Mouse (Mus musculus) heart, adult 2 months (tissue): Measurements from ENCODE around the gene Sema4a. TPM values are rescaled to one million over a fixed set of nuclear protein-coding genes. Genes with fewer than 3 reads are reported as not detected.
A peak's percentile ranks its signal among the peaks of the same experiment; 100 is the strongest.

ENCODE experiments used
- DNase-seq, 2 experiments: peaks; one replicate each; pipeline ENCODE4 v3.0.0; 2021
- H3K27ac ChIP-seq: fragments of 200-600 bp; 2 replicates; pipeline ENCODE4 v1.8.1; 2022
- H3K27me3 ChIP-seq: fragments of 200-500 bp; 2 replicates; pipeline ENCODE4 v1.6.1; 2012; ENCODE audit warnings: mild to moderate bottlenecking, low read length, inconsistent platforms, mixed read lengths; ENCODE audit not compliant: control insufficient read depth, insufficient read depth
- H3K36me3 ChIP-seq: fragments of 200-500 bp; 2 replicates; pipeline ENCODE4 v1.6.1; 2012; ENCODE audit warnings: low read length, inconsistent platforms; ENCODE audit not compliant: control insufficient read depth, insufficient read depth
- H3K4me1 ChIP-seq: fragments of 200-500 bp; 2 replicates; pipeline ENCODE4 v1.6.1; 2011; ENCODE audit warnings: low read length; ENCODE audit not compliant: control insufficient read depth, insufficient read depth
- H3K4me3 ChIP-seq: fragments of 200-600 bp; 2 replicates; pipeline ENCODE4 v1.8.1; 2022
- H3K79me2 ChIP-seq: fragments of 200-500 bp; replicated peaks from 2 replicates; pipeline ENCODE4 v1.6.1; 2012; ENCODE audit warnings: mild to moderate bottlenecking, inconsistent platforms, low read length, moderate library complexity, mixed read lengths; ENCODE audit not compliant: control insufficient read depth, insufficient read depth
- H3K9ac ChIP-seq: fragments of 200-500 bp; 2 replicates; pipeline ENCODE4 v1.6.1; 2012; ENCODE audit warnings: low read depth, mild to moderate bottlenecking, control low read depth, inconsistent platforms, low read length, mixed read lengths
- CTCF ChIP-seq: fragments of 200-600 bp; IDR thresholded peaks from 2 replicates; pipeline ENCODE4 v1.8.1; 2022; ENCODE audit warnings: antibody characterized with exemption, mild to moderate bottlenecking, moderate library complexity
- EP300 ChIP-seq: fragments of 200-500 bp; IDR thresholded peaks from 2 replicates; pipeline ENCODE4 v1.6.1; 2011; ENCODE audit warnings: low read depth, low read length, control low read depth; ENCODE audit not compliant: insufficient read depth
- POLR2A ChIP-seq: fragments of 200-500 bp; IDR thresholded peaks from 2 replicates; pipeline ENCODE4 v1.6.1; 2011; ENCODE audit warnings: mild to moderate bottlenecking, low read depth, low read length, control low read depth; ENCODE audit not compliant: insufficient read depth
- WGBS: fragments of 180-500 bp; shearing (Covaris S2); methylation state at CpG from one replicate; pipeline ENCODE4 v1.1.7; 2018; 5-methylcytosine and 5-hydroxymethylcytosine counted together
- intact Hi-C: fragments of 180-260 bp; cut with DNase I; formaldehyde crosslinking; loops from one replicate; pipeline ENCODE4 v1.15.1; 2025
- polyA plus RNA-seq: library from polyadenylated mRNA; depleted of rRNA; stranded (reverse); fragments of >200 nt; gene quantifications from 2 replicates; pipeline ENCODE4 v1.2.3, GENCODE M21; 2012
- total RNA-seq, 2 experiments: library from RNA; stranded (reverse); gene quantifications; 2 replicates each; pipeline ENCODE4 v1.2.3; 2021

Gene Sema4a
- total and polyA plus RNA-seq, 3 experiments, result 3.2 to 9.5 (median 3.3) TPM

GRCm38 (mm10) chr3:88503881-88504746 lies 43.1 kb upstream of the Sema4a start:
- intact Hi-C loops, result no loop called here
- H3K9ac ChIP-seq, result no peak overlapping the region
- H3K36me3 ChIP-seq, result peaks cover 4% of the 10 kb centered on the region
- no peak overlapping the region for H3K4me3 ChIP-seq
- peak overlapping the region; percentile 94 for H3K27ac ChIP-seq
- 0 out of 2 replicates have a peak, but pooled peaks cover 2% of the 10 kb centered on the region for H3K79me2 ChIP-seq
- no peak for DNase-seq
- TF ChIP-seq EP300 (no peak), POLR2A (no peak), CTCF (no peak)
- H3K4me1 ChIP-seq, result peaks cover 9% of the 10 kb centered on the region
- WGBS, result 56% methylated on average over 8 of the region's 8 CpGs
- H3K27me3 ChIP-seq, result no peaks in the 10 kb centered on the region

- Histone ChIP-seq H3K36me3 (peaks cover 4% of the 10 kb centered on the region), H3K79me2 (0 out of 2 replicates have a peak, but pooled peaks cover 2% of the 10 kb centered on the region), H3K27me3 (no peaks in the 10 kb centered on the region), H3K9ac (no peak overlapping the region), H3K27ac (peak overlapping the region; percentile 94), H3K4me3 (no peak overlapping the region; the same call in 1 of the 2 replicates), H3K4me1 (peaks cover 9% of the 10 kb centered on the region)
- intact Hi-C loops, result no loop called here
- TF ChIP-seq EP300, result no peak
- no peak for TF ChIP-seq POLR2A
- TF ChIP-seq CTCF, result no peak
- no peak for DNase-seq
- 8% methylated on average over 4 of the region's 4 CpGs for WGBS
Measured at GRCm38 (mm10) chr3:88503505-88503863, 42.5 kb upstream of the Sema4a start.

- Histone ChIP-seq H3K9ac (peak overlapping the region; percentile 88), H3K27ac (peak overlapping the region; percentile 94), H3K27me3 (no peaks in the 10 kb centered on the region), H3K4me1 (peaks cover 9% of the 10 kb centered on the region), H3K79me2 (peaks cover 6% of the 10 kb centered on the region; the same call in 1 of the 2 replicates), H3K36me3 (peaks cover 4% of the 10 kb centered on the region), H3K4me3 (peak overlapping the region; percentile 87)
- intact Hi-C loops, result no loop called here
- peak; percentile 94 to 95 for DNase-seq
- WGBS, result under 1% methylated on average over 55 of the region's 55 CpGs
- TF ChIP-seq POLR2A, result peak; percentile 100
- no peak for TF ChIP-seq CTCF
- TF ChIP-seq EP300, result peak; percentile 79; the same call in 1 of the 2 replicates
Measured at GRCm38 (mm10) chr3:88502641-88503504, 41.9 kb upstream of the Sema4a start.

GRCm38 (mm10) chr3:88502031-88502571 lies 41.1 kb upstream of the Sema4a start:
- peaks cover 6% of the 10 kb centered on the region; the same call in 1 of the 2 replicates for H3K79me2 ChIP-seq
- intact Hi-C loops, result no loop called here
- H3K27ac ChIP-seq, result peak overlapping the region; percentile 94
- 4% methylated on average over 11 of the region's 11 CpGs for WGBS
- H3K4me3 ChIP-seq, result peak overlapping the region; percentile 87
- H3K27me3 ChIP-seq, result no peaks in the 10 kb centered on the region
- H3K36me3 ChIP-seq, result peaks cover 6% of the 10 kb centered on the region
- TF ChIP-seq CTCF (no peak), POLR2A (no peak), EP300 (0 out of 2 replicates have a peak, but pooled peaks have one; percentile 23)
- DNase-seq, result peak in 1 of 2 experiments; percentile 63
- H3K4me1 ChIP-seq, result peaks cover 12% of the 10 kb centered on the region
- H3K9ac ChIP-seq, result peak overlapping the region; percentile 88

- TF ChIP-seq POLR2A (peak; percentile 41; the same call in 1 of the 2 replicates), CTCF (no peak)
- peak overlapping the region; percentile 88 for H3K9ac ChIP-seq
- H3K79me2 ChIP-seq, result peaks cover 6% of the 10 kb centered on the region; the same call in 1 of the 2 replicates
- WGBS, result 32% methylated on average over 6 of the region's 6 CpGs
- peak overlapping the region; percentile 87 for H3K4me3 ChIP-seq
- peak overlapping the region; percentile 94 for H3K27ac ChIP-seq
- DNase-seq, result no peak
- no peaks in the 10 kb centered on the region for H3K27me3 ChIP-seq
- H3K36me3 ChIP-seq, result peaks cover 7% of the 10 kb centered on the region
- peaks cover 14% of the 10 kb centered on the region for H3K4me1 ChIP-seq
- intact Hi-C loops, result no loop called here
Measured at GRCm38 (mm10) chr3:88501366-88502030, 40.5 kb upstream of the Sema4a start.
